ENCODE assay signal across 10 mouse cellular contexts in genomic region chr9:42672982-42673381, GRCm38 (mm10).
DNase-seq lines count a peak whose midpoint lies in the region; ATAC-seq lines count a peak whose summit lies in the region.
"Had no signal": no experiment of that assay in that cellular context is flagged by ENCODE, and none has a peak within 500 bp of the region (broad histone marks: within the 10 kb centered on the region; RNA-seq: fewer than 3 reads in every experiment).

No protein-coding gene starts in this region.

- WGBS in forebrain, embryonic 12.5 days: 77% methylated on average over 8 of the region's 8 CpGs
- WGBS in forebrain, embryonic 11.5 days: 85% methylated on average over 8 of the region's 8 CpGs
- WGBS in lung, embryonic 16.5 days: 37% methylated on average over 8 of the region's 8 CpGs
- WGBS in limb, embryonic 13.5 days: 36% methylated on average over 8 of the region's 8 CpGs
- 49% methylated on average over 8 of the region's 8 CpGs for WGBS in stomach, embryonic 16.5 days

- no peak for DNase-seq in forebrain, embryonic 11.5 days (ENCODE audit: low spot score)
- DNase-seq in lung, postnatal 36 days: no peak
- DNase-seq in cerebellum, adult 9-10 months: no peak
- no peak for DNase-seq in embryo, embryonic 10 days (ENCODE audit: low spot score)

- ATAC-seq in forebrain, embryonic 12.5 days (ENCODE audit: low FRiP score): no peak
- ATAC-seq in forebrain, embryonic 11.5 days (replicated peaks; ENCODE audit: low FRiP score): no peak
- ATAC-seq in lung, embryonic 16.5 days (ENCODE audit: low read depth): peak; percentile 52; the same call in 1 of the 2 replicates
- no peak for ATAC-seq in limb, embryonic 13.5 days (ENCODE audit: low FRiP score, low read depth)
- ATAC-seq in stomach, embryonic 16.5 days (ENCODE audit: insufficient read depth, low FRiP score): peak; percentile 77; the same call in 1 of the 2 replicates

- no peak overlapping the region for H3K9ac ChIP-seq in forebrain, embryonic 12.5 days
- no peak overlapping the region for H3K9ac ChIP-seq in forebrain, embryonic 11.5 days (ENCODE audit: low read length)
- H3K9ac ChIP-seq in lung, embryonic 16.5 days (ENCODE audit: low read length): no peak overlapping the region
- H3K9ac ChIP-seq in limb, embryonic 13.5 days: no peak overlapping the region
- H3K9ac ChIP-seq in stomach, embryonic 16.5 days (ENCODE audit: low read length): peak overlapping the region; percentile 46; the same call in 1 of the 2 replicates

- no peaks in the 10 kb centered on the region for H3K27me3 ChIP-seq in forebrain, embryonic 12.5 days
- H3K27me3 ChIP-seq in forebrain, embryonic 11.5 days (ENCODE audit: control insufficient read depth, insufficient read depth, low read length): no peaks in the 10 kb centered on the region
- H3K27me3 ChIP-seq in lung, embryonic 16.5 days (ENCODE audit: control insufficient read depth, insufficient read depth, low read depth, low read length): no peaks in the 10 kb centered on the region
- no peaks in the 10 kb centered on the region; the same call in 1 of the 2 replicates for H3K27me3 ChIP-seq in limb, embryonic 13.5 days
- H3K27me3 ChIP-seq in stomach, embryonic 16.5 days (ENCODE audit: control insufficient read depth, insufficient read depth, low read length): no peaks in the 10 kb centered on the region

- no peaks in the 10 kb centered on the region for H3K9me3 ChIP-seq in forebrain, embryonic 12.5 days
- no peaks in the 10 kb centered on the region for H3K9me3 ChIP-seq in forebrain, embryonic 11.5 days (ENCODE audit: control insufficient read depth, low read length)
- no peaks in the 10 kb centered on the region for H3K9me3 ChIP-seq in lung, embryonic 16.5 days (ENCODE audit: control insufficient read depth, low read length)
- no peaks in the 10 kb centered on the region for H3K9me3 ChIP-seq in limb, embryonic 13.5 days
- no peaks in the 10 kb centered on the region for H3K9me3 ChIP-seq in stomach, embryonic 16.5 days (replicated peaks; ENCODE audit: control insufficient read depth, low read length)
- H3K9me3 ChIP-seq: megakaryocyte, embryonic 14.5 days had no signal

- peaks cover 22% of the 10 kb centered on the region for H3K4me1 ChIP-seq in forebrain, embryonic 12.5 days
- H3K4me1 ChIP-seq in forebrain, embryonic 11.5 days (replicated peaks; ENCODE audit: control insufficient read depth, insufficient read depth, low read length): no peaks in the 10 kb centered on the region
- peaks cover 9% of the 10 kb centered on the region for H3K4me1 ChIP-seq in lung, embryonic 16.5 days (replicated peaks; ENCODE audit: control insufficient read depth, insufficient read depth, low read length)
- H3K4me1 ChIP-seq in limb, embryonic 13.5 days: peaks cover 27% of the 10 kb centered on the region
- peaks cover 9% of the 10 kb centered on the region; the same call in 1 of the 2 replicates for H3K4me1 ChIP-seq in stomach, embryonic 16.5 days (ENCODE audit: control insufficient read depth, insufficient read depth, low read length)
- H3K4me1 ChIP-seq: megakaryocyte, embryonic 14.5 days had no signal

- no peak overlapping the region for H3K4me3 ChIP-seq in forebrain, embryonic 12.5 days (replicated peaks)
- H3K4me3 ChIP-seq in forebrain, embryonic 11.5 days (ENCODE audit: low read depth, low read length): no peak overlapping the region
- H3K4me3 ChIP-seq in lung, embryonic 16.5 days (ENCODE audit: low read length): no peak overlapping the region
- no peak overlapping the region for H3K4me3 ChIP-seq in limb, embryonic 13.5 days
- no peak overlapping the region for H3K4me3 ChIP-seq in stomach, embryonic 16.5 days (replicated peaks; ENCODE audit: low read length)
- H3K4me3 ChIP-seq: megakaryocyte, embryonic 14.5 days had no signal

- no peaks in the 10 kb centered on the region for H3K36me3 ChIP-seq in forebrain, embryonic 12.5 days (replicated peaks)
- H3K36me3 ChIP-seq in forebrain, embryonic 11.5 days (ENCODE audit: control insufficient read depth, insufficient read depth, low read length): no peaks in the 10 kb centered on the region
- H3K36me3 ChIP-seq in lung, embryonic 16.5 days (ENCODE audit: control insufficient read depth, insufficient read depth, low read length): no peaks in the 10 kb centered on the region
- H3K36me3 ChIP-seq in limb, embryonic 13.5 days: no peaks in the 10 kb centered on the region
- no peaks in the 10 kb centered on the region for H3K36me3 ChIP-seq in stomach, embryonic 16.5 days (ENCODE audit: control insufficient read depth, insufficient read depth, low read length)
- H3K36me3 ChIP-seq: G1E had no signal

- 0 out of 2 replicates have a peak overlapping the region, but pooled peaks have one; percentile 8 for H3K27ac ChIP-seq in forebrain, embryonic 12.5 days
- H3K27ac ChIP-seq in forebrain, embryonic 11.5 days (ENCODE audit: low read depth, low read length): no peak overlapping the region
- peak overlapping the region; percentile 90 for H3K27ac ChIP-seq in lung, embryonic 16.5 days (ENCODE audit: low read length)
- H3K27ac ChIP-seq in limb, embryonic 13.5 days: peak overlapping the region; percentile 81
- H3K27ac ChIP-seq in stomach, embryonic 16.5 days (ENCODE audit: low read length): peak overlapping the region; percentile 74

- no peak overlapping the region for H3K4me2 ChIP-seq in forebrain, embryonic 12.5 days
- H3K4me2 ChIP-seq in forebrain, embryonic 11.5 days (ENCODE audit: low read depth, low read length, severe bottlenecking): no peak overlapping the region
- H3K4me2 ChIP-seq in lung, embryonic 16.5 days (ENCODE audit: low read depth, low read length): no peak overlapping the region
- H3K4me2 ChIP-seq in limb, embryonic 13.5 days (replicated peaks): peak overlapping the region; percentile 25; the same call in 1 of the 2 replicates
- H3K4me2 ChIP-seq in stomach, embryonic 16.5 days (ENCODE audit: low read depth, low read length): no peak overlapping the region

Comparison
In these comparisons a context has a peak if more than half of its experiments do, and no peak if none do; other contexts are left out.
1. ATAC-seq: peak in lung, embryonic 16.5 days (single experiment) and stomach, embryonic 16.5 days (single experiment); none in forebrain, embryonic 12.5 days (single experiment), forebrain, embryonic 11.5 days (single experiment) and limb, embryonic 13.5 days (single experiment).